ENCODE assay signal across 19 mouse cellular contexts in genomic region chr9:122288416-122288815, GRCm38 (mm10).
"Had no signal": no experiment of that assay in that cellular context is flagged by ENCODE, and none has a peak within 500 bp of the region (broad histone marks: within the 10 kb centered on the region; RNA-seq: fewer than 3 reads in every experiment).

No protein-coding gene starts in this region.

- H3K4me3 ChIP-seq: kidney, embryonic 15.5 days; limb, embryonic 12.5 days; limb, embryonic 15.5 days; midbrain, embryonic 12.5 days; midbrain, embryonic 15.5 days; neural tube, embryonic 12.5 days; neural tube, embryonic 15.5 days had no signal

- H3K9me3 ChIP-seq: kidney, embryonic 15.5 days; limb, embryonic 12.5 days; limb, embryonic 15.5 days; midbrain, embryonic 12.5 days; midbrain, embryonic 15.5 days; neural tube, embryonic 12.5 days; neural tube, embryonic 15.5 days had no signal

- H3K9ac ChIP-seq: kidney, embryonic 15.5 days; limb, embryonic 12.5 days; limb, embryonic 15.5 days; liver, embryonic 14.5 days; liver, postnatal 0 days; lung, embryonic 14.5 days; midbrain, embryonic 12.5 days; midbrain, embryonic 15.5 days; neural tube, embryonic 12.5 days; neural tube, embryonic 15.5 days had no signal

- H3K4me2 ChIP-seq: kidney, embryonic 15.5 days; limb, embryonic 12.5 days; limb, embryonic 15.5 days; liver, embryonic 11.5 days; lung, embryonic 14.5 days; midbrain, embryonic 12.5 days; midbrain, embryonic 15.5 days; neural tube, embryonic 12.5 days; neural tube, embryonic 15.5 days had no signal

- DNase-seq: kidney, postnatal 10 days; kidney, postnatal 4 days; left cerebral cortex, postnatal 4 days; liver, postnatal 0 days; lung, embryonic 14.5 days; right cerebral cortex, adult 18-20 months; right cerebral cortex, postnatal 14 days; thymus, adult 18-20 months had no signal

- ATAC-seq: liver, postnatal 0 days; lung, postnatal 0 days; midbrain, embryonic 15.5 days had no signal

- H3K36me3 ChIP-seq: kidney, embryonic 15.5 days; limb, embryonic 12.5 days; limb, embryonic 15.5 days; midbrain, embryonic 12.5 days; midbrain, embryonic 15.5 days; neural tube, embryonic 12.5 days; neural tube, embryonic 15.5 days had no signal

- H3K27ac ChIP-seq: kidney, embryonic 15.5 days; limb, embryonic 12.5 days; limb, embryonic 15.5 days; liver, embryonic 14.5 days; macrophage; midbrain, embryonic 12.5 days; midbrain, embryonic 15.5 days; neural tube, embryonic 12.5 days; neural tube, embryonic 15.5 days had no signal

- H3K27me3 ChIP-seq: kidney, embryonic 15.5 days; limb, embryonic 12.5 days; limb, embryonic 15.5 days; midbrain, embryonic 12.5 days; midbrain, embryonic 15.5 days; neural tube, embryonic 12.5 days; neural tube, embryonic 15.5 days had no signal
